Comparison of ENCODE assay signal across 22 mouse cellular contexts in the genomic region with DNA sequence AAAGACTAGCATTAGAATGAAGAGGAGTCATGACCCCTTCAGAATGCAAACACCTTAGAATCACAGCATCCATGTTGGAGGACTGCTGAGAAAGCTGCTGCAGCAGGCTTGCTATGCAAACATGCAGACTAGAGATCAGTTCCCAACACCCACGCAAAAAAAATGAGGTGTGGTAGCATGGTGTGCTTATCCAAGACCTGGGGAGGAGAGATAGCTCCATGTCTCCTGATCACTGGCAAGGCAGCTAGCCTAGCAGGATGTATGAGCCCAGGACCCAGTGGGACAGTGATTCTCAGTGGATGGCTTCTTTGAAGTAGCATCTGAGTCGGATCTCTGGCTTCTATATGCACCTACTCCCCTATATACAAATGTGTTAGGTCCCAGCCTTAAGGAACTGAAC.
DNase-seq lines count a peak whose midpoint lies in the region; ATAC-seq and TF ChIP-seq lines count a peak whose summit lies in the region.
"Had no signal": no experiment of that assay in that cellular context is flagged by ENCODE, and none has a peak within 500 bp of the region (broad histone marks: within the 10 kb centered on the region; RNA-seq: fewer than 3 reads in every experiment).

No protein-coding gene starts in this region.

- H3K9ac ChIP-seq in liver, embryonic 12.5 days = no peak overlapping the region
- H3K9ac ChIP-seq in liver, postnatal 0 days (replicated peaks) = no peak overlapping the region
- H3K9ac ChIP-seq in liver, embryonic 14.5 days (replicated peaks) = no peak overlapping the region
- no peak overlapping the region for H3K9ac ChIP-seq in liver, embryonic 16.5 days (ENCODE audit: low read depth, low read length)
- H3K9ac ChIP-seq: embryonic facial prominence, embryonic 12.5 days; forebrain, embryonic 13.5 days; forebrain, embryonic 15.5 days; forebrain, postnatal 0 days had no signal

- no peaks in the 10 kb centered on the region for H3K36me3 ChIP-seq in liver, embryonic 12.5 days
- H3K36me3 ChIP-seq in liver, postnatal 0 days (replicated peaks; ENCODE audit: insufficient read depth, low read length) = no peaks in the 10 kb centered on the region
- H3K36me3 ChIP-seq in liver, embryonic 14.5 days (replicated peaks; ENCODE audit: control insufficient read depth, insufficient read depth, low read depth) = no peaks in the 10 kb centered on the region
- H3K36me3 ChIP-seq in liver, embryonic 16.5 days (ENCODE audit: control insufficient read depth, insufficient read depth) = no peaks in the 10 kb centered on the region
- no peaks in the 10 kb centered on the region for H3K36me3 ChIP-seq in embryonic facial prominence, embryonic 10.5 days (replicated peaks)
- H3K36me3 ChIP-seq: embryonic facial prominence, embryonic 12.5 days; forebrain, embryonic 15.5 days had no signal

- no peaks in the 10 kb centered on the region for H3K9me3 ChIP-seq in liver, embryonic 12.5 days (replicated peaks)
- H3K9me3 ChIP-seq in liver, postnatal 0 days (ENCODE audit: low read length) = no peaks in the 10 kb centered on the region; the same call in 1 of the 2 replicates
- no peaks in the 10 kb centered on the region for H3K9me3 ChIP-seq in liver, embryonic 14.5 days (ENCODE audit: control insufficient read depth, low read length)
- no peaks in the 10 kb centered on the region for H3K9me3 ChIP-seq in liver, embryonic 16.5 days (replicated peaks; ENCODE audit: control insufficient read depth, low read length)
- H3K9me3 ChIP-seq in embryonic facial prominence, embryonic 10.5 days = no peaks in the 10 kb centered on the region
- H3K9me3 ChIP-seq: embryonic facial prominence, embryonic 12.5 days had no signal

- DNase-seq in liver, postnatal 0 days = no peak
- DNase-seq in liver, embryonic 14.5 days (ENCODE audit: low read depth in 3 of 3, low spot score in 3 of 3) = no peak
- no peak for DNase-seq in liver
- no peak for DNase-seq in embryo, embryonic 10 days (ENCODE audit: low spot score)
- DNase-seq in embryonic facial prominence, embryonic 10.5 days (ENCODE audit: low spot score) = no peak
- DNase-seq: adrenal gland, adult 2 months; adrenal gland, postnatal 10 days; adrenal gland, postnatal 25 days; cerebellum, adult 11 months; cerebellum, adult 2 months; cerebellum, adult 9-10 months; cerebellum, postnatal 10 days; cerebellum, postnatal 25 days; embryo, embryonic 11 days; forebrain, postnatal 0 days had no signal

- no peak for TF ChIP-seq EP300 in liver, postnatal 0 days (IDR thresholded peaks at IDR 0.05; ENCODE audit: low read depth)
- peak; percentile 27; the same call in 1 of the 2 replicates for TF ChIP-seq EP300 in liver, embryonic 14.5 days (IDR thresholded peaks at IDR 0.05; ENCODE audit: low read depth)

- WGBS in liver, embryonic 12.5 days (ENCODE audit: insufficient replicate concordance) = 31% methylated on average over 2 of the region's 2 CpGs
- WGBS in liver, postnatal 0 days (ENCODE audit: insufficient replicate concordance) = 60% methylated on average over 2 of the region's 2 CpGs
- WGBS in liver, embryonic 14.5 days (ENCODE audit: insufficient replicate concordance) = 42% methylated on average over 2 of the region's 2 CpGs
- 39% methylated on average over 2 of the region's 2 CpGs for WGBS in liver, embryonic 16.5 days (ENCODE audit: insufficient replicate concordance)
- WGBS in embryonic facial prominence, embryonic 10.5 days = 65% methylated on average over 2 of the region's 2 CpGs

- 0 out of 2 replicates have a peak, but pooled peaks cover 4% of the 10 kb centered on the region for H3K27me3 ChIP-seq in liver, embryonic 12.5 days (replicated peaks)
- H3K27me3 ChIP-seq in liver, postnatal 0 days (ENCODE audit: insufficient read depth, low read length) = no peaks in the 10 kb centered on the region
- H3K27me3 ChIP-seq in liver, embryonic 14.5 days (ENCODE audit: control insufficient read depth, insufficient read depth, low read length) = no peaks in the 10 kb centered on the region
- no peaks in the 10 kb centered on the region for H3K27me3 ChIP-seq in liver, embryonic 16.5 days (ENCODE audit: control insufficient read depth, insufficient read depth, low read depth, low read length)
- H3K27me3 ChIP-seq in embryonic facial prominence, embryonic 10.5 days (replicated peaks; ENCODE audit: low read depth, poor library complexity, severe bottlenecking) = no peaks in the 10 kb centered on the region
- H3K27me3 ChIP-seq: embryonic facial prominence, embryonic 12.5 days; forebrain, embryonic 15.5 days had no signal

- no peak overlapping the region for H3K4me2 ChIP-seq in liver, embryonic 12.5 days
- H3K4me2 ChIP-seq in liver, postnatal 0 days (ENCODE audit: low read depth, low read length) = no peak overlapping the region
- no peak overlapping the region for H3K4me2 ChIP-seq in liver, embryonic 14.5 days (ENCODE audit: low read depth)
- no peak overlapping the region for H3K4me2 ChIP-seq in liver, embryonic 16.5 days (ENCODE audit: low read depth, low read length)
- H3K4me2 ChIP-seq: embryonic facial prominence, embryonic 12.5 days; forebrain, embryonic 13.5 days; forebrain, embryonic 15.5 days had no signal

- no peak for TF ChIP-seq CTCF in liver, postnatal 0 days (IDR thresholded peaks at IDR 0.05; ENCODE audit: low read depth)
- TF ChIP-seq CTCF in liver, embryonic 14.5 days (IDR thresholded peaks at IDR 0.05; ENCODE audit: low read depth) = no peak

- 0 out of 2 replicates have a peak, but pooled peaks have one; percentile 57 for ATAC-seq in liver, embryonic 12.5 days
- no peak for ATAC-seq in liver, postnatal 0 days
- ATAC-seq in liver, embryonic 14.5 days (ENCODE audit: insufficient read depth) = peak; percentile 43; the same call in 1 of the 2 replicates
- ATAC-seq in erythroid progenitor cell, adult 5-6 weeks (replicated peaks; ENCODE audit: low FRiP score, poor library complexity, severe bottlenecking) = 0 out of 2 replicates have a peak, but pooled peaks have one; percentile 34
- ATAC-seq in liver, embryonic 16.5 days (ENCODE audit: low read depth) = peak; percentile 37; the same call in 1 of the 2 replicates
- ATAC-seq: forebrain, embryonic 13.5 days; forebrain, embryonic 15.5 days; forebrain, postnatal 0 days had no signal

- H3K4me1 ChIP-seq in liver, embryonic 12.5 days = no peaks in the 10 kb centered on the region
- no peaks in the 10 kb centered on the region for H3K4me1 ChIP-seq in liver, postnatal 0 days (ENCODE audit: insufficient read depth)
- H3K4me1 ChIP-seq in liver, embryonic 14.5 days (replicated peaks; ENCODE audit: control insufficient read depth in 2 of 2, insufficient read depth in 2 of 2, low read length in 1 of 2) = no peaks in the 10 kb centered on the region
- no peaks in the 10 kb centered on the region for H3K4me1 ChIP-seq in liver, embryonic 16.5 days (ENCODE audit: control insufficient read depth, low read depth, low read length)
- no peaks in the 10 kb centered on the region for H3K4me1 ChIP-seq in embryonic facial prominence, embryonic 10.5 days
- H3K4me1 ChIP-seq: embryonic facial prominence, embryonic 12.5 days had no signal

- H3K4me3 ChIP-seq in liver, embryonic 12.5 days = no peak overlapping the region
- no peak overlapping the region for H3K4me3 ChIP-seq in liver, postnatal 0 days (ENCODE audit: low read depth, low read length)
- no peak overlapping the region for H3K4me3 ChIP-seq in liver, embryonic 14.5 days (ENCODE audit: insufficient read depth in 1 of 2, low read depth in 2 of 2, low read length in 2 of 2)
- H3K4me3 ChIP-seq in liver, embryonic 16.5 days (ENCODE audit: low read depth, low read length) = no peak overlapping the region
- H3K4me3 ChIP-seq in embryonic facial prominence, embryonic 10.5 days = no peak overlapping the region
- H3K4me3 ChIP-seq: embryonic facial prominence, embryonic 12.5 days; erythroblast, embryonic 14.5 days; forebrain, embryonic 13.5 days; forebrain, embryonic 15.5 days had no signal

- H3K27ac ChIP-seq in liver, embryonic 12.5 days = no peak overlapping the region
- no peak overlapping the region for H3K27ac ChIP-seq in liver, postnatal 0 days (ENCODE audit: low read depth)
- H3K27ac ChIP-seq in liver, embryonic 14.5 days = no peak overlapping the region
- no peak overlapping the region for H3K27ac ChIP-seq in liver, embryonic 16.5 days (ENCODE audit: low read length)
- no peak overlapping the region for H3K27ac ChIP-seq in embryonic facial prominence, embryonic 10.5 days (replicated peaks)
- H3K27ac ChIP-seq: embryonic facial prominence, embryonic 12.5 days; forebrain, embryonic 13.5 days; forebrain, embryonic 15.5 days had no signal
